Mouse (Mus musculus) megakaryocyte, embryonic 14.5 days (primary cell): ENCODE results near the gene Hoxc5.

ENCODE experiments used
- FLI1 ChIP-seq: IDR thresholded peaks from 2 replicates; pipeline ENCODE4 v1.6.1; 2012; ENCODE audit warnings: low read length, inconsistent platforms, mixed read lengths
- GATA1 ChIP-seq: IDR thresholded peaks from 3 replicates; pipeline ENCODE4 v1.6.1; 2012; ENCODE audit warnings: mixed read lengths, low read length, inconsistent platforms, borderline replicate concordance

DNA sequence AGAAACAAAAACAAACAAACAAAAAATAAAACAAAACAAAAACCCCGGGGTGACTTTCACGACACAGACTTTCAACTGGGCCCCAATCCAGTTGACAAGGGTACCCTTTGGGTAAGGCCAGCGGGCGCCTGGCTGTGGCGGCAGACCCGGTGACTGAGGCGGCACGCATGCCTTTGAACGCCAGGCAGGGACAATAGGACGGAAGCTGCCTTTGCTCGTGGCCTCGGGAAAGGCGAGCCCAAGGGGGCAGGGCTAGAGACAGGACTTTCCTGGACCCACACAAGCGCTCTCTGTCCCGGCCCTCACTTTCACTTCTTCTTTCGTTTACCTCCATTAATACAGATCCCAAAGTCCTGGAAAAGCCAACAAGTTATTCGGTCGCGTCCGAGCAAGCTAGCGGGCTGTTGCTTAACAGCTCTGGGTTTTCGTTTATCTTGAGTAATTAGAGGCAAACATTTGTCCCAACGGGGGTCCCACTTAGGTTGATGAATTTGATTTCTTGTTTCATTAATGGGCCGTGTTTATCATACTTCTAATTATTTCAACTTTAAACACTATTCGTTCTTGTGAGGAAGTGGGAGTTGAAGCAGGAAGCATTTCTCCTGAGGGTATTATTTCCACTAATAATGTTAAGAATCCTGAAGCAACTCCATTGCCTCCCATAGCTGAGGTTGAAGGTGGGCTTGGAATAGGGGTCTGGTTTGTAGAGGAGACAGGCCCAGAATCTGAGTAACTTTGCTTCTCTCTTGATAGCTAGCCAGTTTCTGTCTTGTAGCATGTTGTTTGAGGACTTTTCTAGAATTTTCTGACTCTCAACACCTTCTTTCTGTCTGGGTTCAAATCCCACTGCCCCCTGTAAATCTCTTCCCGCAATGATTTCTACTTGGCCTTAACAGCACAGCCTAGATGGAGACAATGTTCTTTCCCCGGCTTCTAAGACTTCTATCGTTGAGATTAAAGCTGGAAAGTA is 3.3 kb upstream of the Hoxc5 start:
- no peak for TF ChIP-seq GATA1
- TF ChIP-seq FLI1 = no peak
